Mouse (Mus musculus): Measurements from ENCODE around the gene Tgds. TPM values are rescaled to one million over a fixed set of nuclear protein-coding genes. Genes with fewer than 3 reads are reported as not detected.
A peak's percentile ranks its signal among the peaks of the same experiment; 100 is the strongest.

Tgds gene
- total RNA-seq, 2 experiments from 2014 or later: 5.0 to 7.9 TPM

DNA sequence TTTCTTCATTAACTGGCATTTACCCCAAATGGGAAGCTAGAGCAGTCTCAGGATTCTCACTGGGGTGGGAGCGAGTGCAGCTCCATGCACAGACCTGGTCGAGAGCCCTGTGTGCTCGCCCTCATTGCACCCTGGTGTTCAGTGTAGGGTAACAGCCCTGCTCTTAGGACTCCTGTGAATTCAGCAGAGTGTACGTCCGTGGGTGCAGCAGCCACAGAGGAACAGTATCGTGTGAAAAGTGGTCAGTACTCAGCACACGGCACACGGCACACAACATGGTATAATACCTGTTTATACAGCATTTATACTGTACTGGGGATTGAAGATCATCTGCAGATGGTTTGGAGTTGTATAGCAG is 19.7 kb upstream of the Tgds start:
- intact Hi-C loops (cut with DNase I): loop anchor here (1.0 kb wide), 1 partner anchor 147 kb away; no protein-coding TSS in a partner anchor
- no peak for DNase-seq
- Histone ChIP-seq H3K4me3 (no peak overlapping the region), H3K27ac (peak overlapping the region; percentile 89; the same call in 1 of the 2 replicates)
- TF ChIP-seq CTCF (IDR thresholded peaks at IDR 0.05): no peak

DNA sequence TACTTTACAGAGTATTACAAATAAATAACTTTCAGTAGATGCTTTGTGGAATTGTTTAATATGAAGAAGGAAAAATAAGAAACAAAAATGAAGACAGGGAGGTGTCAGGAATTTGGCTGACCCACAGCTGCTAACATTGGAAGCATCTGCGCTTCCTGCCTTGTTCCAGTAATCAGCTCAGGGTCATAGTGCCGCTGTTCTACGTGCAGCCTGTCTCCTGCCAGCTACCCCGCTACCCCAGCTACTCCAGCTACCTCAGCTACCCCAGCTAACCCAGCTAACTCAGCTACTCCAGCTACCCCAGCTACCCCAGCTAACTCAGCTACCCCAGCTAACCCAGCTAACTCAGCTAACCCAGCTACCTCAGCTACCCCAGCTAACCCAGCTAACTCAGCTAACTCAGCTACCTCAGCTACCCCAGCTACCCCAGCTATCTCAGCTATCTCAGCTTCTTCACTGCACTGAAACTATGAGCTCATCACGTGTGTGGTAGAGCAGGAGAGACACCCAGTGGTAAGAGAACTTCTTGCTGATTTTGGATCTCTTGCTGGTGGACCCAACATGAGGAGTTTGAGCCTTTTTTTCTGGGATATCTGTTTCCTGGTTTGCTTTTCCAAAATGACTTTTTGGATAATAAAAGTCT is 19.2 kb upstream of the Tgds start:
- Histone ChIP-seq H3K27ac (peak overlapping the region; percentile 89), H3K4me3 (peak overlapping the region; percentile 62)
- DNase-seq: peak; percentile 53
- TF ChIP-seq CTCF (IDR thresholded peaks at IDR 0.05): peak; percentile 69
- intact Hi-C loops (cut with DNase I): loop anchor here (1.0 kb wide), 1 partner anchor 146 kb away; no protein-coding TSS in a partner anchor

DNA sequence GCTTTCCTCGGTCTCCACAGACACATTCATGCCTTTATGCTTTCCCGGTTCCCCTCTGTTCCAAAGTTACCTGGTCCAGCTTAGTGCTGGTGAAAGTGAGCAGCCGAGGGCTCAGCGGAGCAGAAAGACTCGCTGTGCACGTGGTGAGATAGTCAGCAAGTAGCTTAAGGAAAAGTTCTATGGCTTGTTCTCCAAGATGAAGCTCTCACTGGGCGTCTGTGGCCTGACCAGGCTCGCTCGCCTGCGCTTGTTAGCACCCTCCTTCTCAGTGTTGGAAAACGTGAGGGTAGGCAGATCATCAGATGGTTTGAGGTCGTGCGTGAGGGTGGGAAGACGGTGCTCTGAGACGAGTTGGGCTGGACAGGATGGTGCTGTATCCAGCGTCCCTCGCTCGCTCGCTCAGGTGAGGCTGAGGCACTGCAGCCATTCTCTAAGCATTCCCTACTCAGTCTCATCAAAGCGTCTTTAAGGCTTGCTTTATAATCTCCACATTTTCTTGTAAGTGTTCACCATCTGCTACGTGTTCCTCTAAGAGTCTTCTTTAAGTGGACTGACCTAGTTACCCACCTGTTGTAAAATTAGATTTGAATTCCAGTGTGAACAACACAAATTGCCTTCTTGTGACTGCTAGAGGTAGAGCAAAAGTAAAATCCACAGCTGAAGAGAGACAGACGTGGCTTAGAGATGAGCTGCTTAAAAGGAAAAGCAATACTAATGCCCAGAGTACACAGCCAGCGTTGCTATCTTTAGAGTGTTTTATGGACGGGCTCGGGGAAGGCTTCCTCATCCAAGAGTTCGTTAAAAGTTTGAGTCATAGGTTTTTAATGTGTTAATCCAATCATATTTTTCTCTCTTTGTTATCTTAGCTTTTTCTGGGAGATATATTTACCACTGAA is 18.3 kb upstream of the Tgds start:
- intact Hi-C loops (cut with DNase I): no loop called here
- no peak for DNase-seq
- no peak for TF ChIP-seq CTCF (IDR thresholded peaks at IDR 0.05)
- H3K4me3 ChIP-seq: peak overlapping the region; percentile 62
- peak overlapping the region; percentile 89 for H3K27ac ChIP-seq

DNA sequence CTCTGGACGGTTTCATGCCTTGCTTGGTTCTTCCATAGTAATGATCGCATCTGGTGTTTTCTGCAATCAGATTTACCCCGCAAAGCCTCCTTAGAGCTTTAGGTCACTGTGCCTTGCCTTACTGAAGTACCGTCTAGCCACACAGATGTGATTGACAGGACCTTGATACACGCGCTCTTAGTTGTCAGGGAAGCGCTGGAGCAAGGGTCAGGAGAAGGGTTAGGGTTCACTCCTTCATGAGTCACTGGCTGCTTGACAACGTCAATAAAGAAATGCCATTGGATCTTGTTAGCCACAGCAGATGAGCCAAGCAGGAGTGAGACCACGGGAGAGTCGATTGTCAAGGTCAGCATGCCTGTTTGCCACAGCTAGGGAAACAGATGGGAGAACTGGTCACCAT is 16.0 kb upstream of the Tgds start:
- no peak overlapping the region for H3K27ac ChIP-seq
- TF ChIP-seq CTCF (IDR thresholded peaks at IDR 0.05): no peak
- intact Hi-C loops (cut with DNase I): no loop called here
- H3K4me3 ChIP-seq: no peak overlapping the region
- no peak for DNase-seq

DNA sequence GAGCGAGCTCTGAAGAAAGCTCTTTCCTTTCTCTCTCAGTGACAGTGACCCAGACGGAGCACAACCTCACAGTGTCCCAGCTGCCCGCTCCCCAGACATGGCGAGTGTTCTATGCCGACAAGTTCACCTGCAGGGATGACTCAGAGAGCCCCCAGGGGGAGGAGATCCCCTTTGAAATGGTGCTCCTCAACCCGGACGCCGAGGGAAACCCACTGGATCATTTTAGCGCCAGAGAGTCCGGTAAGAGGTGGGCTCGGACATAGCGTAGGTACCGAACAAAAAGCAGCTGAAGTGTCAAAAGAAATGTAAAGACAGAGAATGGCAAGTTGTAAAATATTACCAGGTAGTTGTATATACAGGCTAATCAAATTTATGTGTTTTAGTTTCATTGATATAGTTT is 15.5 kb upstream of the Tgds start:
- Histone ChIP-seq H3K4me3 (no peak overlapping the region), H3K27ac (no peak overlapping the region)
- TF ChIP-seq CTCF (IDR thresholded peaks at IDR 0.05): no peak
- DNase-seq: no peak
- intact Hi-C loops (cut with DNase I): no loop called here

DNA sequence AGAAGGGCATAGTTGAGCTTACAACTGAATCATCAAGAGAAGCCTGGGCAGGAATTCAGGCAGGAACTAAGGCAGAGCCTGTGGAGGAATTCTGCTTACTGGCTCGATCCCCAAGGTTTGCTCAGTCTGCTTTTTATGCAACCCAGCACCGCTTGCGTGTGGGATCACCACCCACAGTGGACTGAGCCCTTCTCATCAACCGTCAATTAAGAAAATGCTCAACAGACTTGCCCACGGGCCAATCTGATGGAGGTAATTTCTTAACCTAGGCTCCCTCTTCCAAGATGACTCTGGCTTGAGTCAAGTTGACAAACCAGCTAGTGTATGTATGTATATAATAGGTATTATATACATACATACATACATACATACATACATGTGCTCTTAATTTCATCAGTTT is 9.7 kb upstream of the Tgds start:
- intact Hi-C loops (cut with DNase I): no loop called here
- Histone ChIP-seq H3K4me3 (no peak overlapping the region), H3K27ac (no peak overlapping the region)
- no peak for TF ChIP-seq CTCF (IDR thresholded peaks at IDR 0.05)
- no peak for DNase-seq

DNA sequence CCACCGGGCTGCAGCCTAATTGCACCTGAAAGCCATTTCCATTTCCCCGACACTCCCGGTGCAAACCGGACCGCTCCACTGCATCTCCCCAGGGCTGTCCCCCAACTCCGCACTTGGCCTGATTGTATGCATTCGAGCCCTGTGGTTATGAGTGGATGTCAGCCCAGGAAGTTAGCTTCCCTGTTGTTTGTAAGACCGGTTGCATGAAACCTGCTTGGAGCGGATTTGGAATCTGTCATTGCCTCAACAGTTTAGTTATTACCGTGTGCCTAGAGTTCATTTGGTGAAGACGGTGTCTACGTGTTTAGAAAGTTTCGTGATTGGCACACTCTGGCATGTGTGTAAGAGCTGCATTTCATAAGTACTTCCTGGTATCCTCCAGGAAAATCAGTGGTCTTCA is 4.9 kb upstream of the Tgds start:
- TF ChIP-seq CTCF (IDR thresholded peaks at IDR 0.05): no peak
- DNase-seq: no peak
- H3K4me3 ChIP-seq: peak overlapping the region; percentile 99
- intact Hi-C loops (cut with DNase I): no loop called here
- H3K27ac ChIP-seq: peak overlapping the region; percentile 92

DNA sequence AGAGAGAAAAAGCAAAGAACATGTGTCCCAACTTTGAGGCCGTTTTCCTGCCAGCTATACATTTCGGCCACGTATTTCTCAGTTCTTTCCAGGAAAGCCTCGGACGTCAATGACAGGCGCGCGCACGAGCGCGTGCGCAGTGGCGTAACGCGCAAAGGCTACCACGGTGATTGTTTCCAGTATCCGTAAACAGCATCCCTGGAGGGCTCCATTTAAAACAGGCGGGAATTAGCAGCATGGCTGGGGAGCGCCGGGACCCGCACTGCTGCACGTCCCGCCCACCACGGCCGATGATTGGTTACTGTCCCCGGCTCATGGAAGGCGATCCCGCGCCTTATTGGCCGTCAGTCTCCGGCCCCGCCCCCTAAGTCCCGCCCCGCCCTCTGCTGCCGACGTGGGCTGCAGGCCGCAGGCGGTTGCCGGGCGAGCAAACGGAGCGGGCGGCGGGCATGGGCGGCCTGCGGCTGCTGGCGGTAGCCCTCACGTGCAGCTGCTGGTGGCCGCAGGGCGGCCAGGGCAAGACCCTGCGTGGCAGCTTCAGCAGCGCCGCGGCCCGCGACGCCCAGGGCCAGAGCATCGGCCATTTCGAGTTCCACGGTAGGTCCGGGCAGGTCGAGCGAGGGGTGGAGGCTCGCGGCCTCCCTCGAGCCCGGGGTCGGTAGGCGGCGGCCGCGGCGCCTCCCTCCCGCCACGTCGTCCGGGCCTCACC is 4.3 kb upstream of the Tgds start, which contains the start of gene Gpr180:
Gene Gpr180 (plus strand): TSS at position 415 of the 709 bp plus-strand sequence.
- peak within 1 kb of the TSS; percentile 92 for H3K27ac ChIP-seq
- no peak for TF ChIP-seq CTCF (IDR thresholded peaks at IDR 0.05)
- peak within 1 kb of the TSS; percentile 99 for H3K4me3 ChIP-seq
- intact Hi-C loops (cut with DNase I): no loop called here
- peak; percentile 99 for DNase-seq

DNA sequence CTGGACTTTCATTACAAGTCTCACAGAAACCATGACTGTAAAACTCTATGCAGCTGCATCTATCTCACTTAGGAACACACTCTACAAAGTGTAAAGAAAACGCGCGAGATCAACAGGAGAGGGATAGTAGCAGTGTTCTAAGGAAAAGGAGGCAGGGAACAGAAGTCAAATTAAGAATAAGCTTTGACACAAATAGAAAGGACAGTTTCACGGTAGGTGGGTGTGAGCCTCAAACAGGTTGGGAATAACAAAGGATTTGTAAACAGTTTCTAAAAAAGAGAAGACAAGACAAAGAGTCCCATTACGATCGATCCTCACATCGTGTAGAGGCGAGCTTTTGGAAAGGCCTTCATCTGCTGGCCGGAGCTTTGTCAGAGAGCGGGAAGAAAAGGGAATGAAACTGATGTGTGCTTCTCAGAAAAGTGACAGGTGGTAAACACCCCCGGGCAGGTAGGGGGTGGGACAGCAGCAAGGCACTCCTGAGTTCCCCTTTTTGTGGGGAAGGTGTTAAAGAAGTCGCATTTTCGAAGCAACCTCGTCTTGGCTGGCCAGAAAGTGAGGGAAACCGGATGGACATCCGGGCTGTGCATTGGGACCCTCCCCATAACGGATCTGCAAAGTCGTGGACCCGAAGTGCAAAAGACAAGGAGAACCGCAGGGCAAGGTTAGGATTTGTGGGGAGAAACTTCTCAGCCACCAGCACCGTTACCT is 469 bp downstream of the Tgds start:
- peak overlapping the region; percentile 97 for H3K4me3 ChIP-seq
- no peak for DNase-seq
- intact Hi-C loops (cut with DNase I): loop anchor here (5.0 kb wide), 1 partner anchor 45 kb away; no protein-coding TSS in a partner anchor
- no peak for TF ChIP-seq CTCF (IDR thresholded peaks at IDR 0.05)
- H3K27ac ChIP-seq: peak overlapping the region; percentile 87

DNA sequence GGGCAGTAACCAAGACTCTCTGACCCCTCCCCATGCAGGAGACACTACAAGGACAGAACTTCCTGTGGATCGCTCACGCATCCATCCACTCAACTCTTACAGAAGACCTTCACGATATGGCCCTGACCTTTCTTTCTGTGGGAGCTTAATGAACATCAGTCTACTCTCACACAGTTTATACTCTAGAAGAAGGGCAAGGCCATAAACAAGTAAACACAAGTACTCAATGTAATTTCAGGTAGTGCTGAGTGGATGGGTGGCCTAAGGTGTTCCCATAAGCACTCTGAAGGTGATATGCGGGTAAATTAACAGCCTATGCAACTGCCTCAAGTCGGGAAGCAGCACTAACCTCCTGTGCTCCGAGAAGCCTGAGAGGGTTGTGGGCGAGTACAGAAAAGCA is 1.1 kb downstream of the Tgds start:
- intact Hi-C loops (cut with DNase I): loop anchor here (5.0 kb wide), 1 partner anchor 44 kb away; no protein-coding TSS in a partner anchor
- H3K4me3 ChIP-seq: peak overlapping the region; percentile 97
- no peak for TF ChIP-seq CTCF (IDR thresholded peaks at IDR 0.05)

DNA sequence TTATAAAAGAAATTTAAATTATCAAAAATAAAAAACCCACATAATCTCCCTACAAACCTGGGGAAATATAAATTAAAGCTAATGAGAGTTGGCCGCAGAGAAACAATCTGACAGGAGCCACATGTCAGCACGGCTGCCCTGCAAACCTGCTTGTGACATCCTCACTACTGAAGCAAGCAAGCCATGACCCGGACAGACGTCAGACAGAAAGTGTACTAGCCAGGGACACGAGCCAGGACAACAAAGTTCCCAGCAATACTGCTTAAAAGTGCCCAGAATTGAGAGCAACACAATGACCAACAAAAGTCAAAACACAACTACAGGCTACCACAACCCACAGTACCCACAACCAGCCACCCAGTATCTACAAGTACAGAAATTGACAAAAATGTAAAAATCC is 6.3 kb downstream of the Tgds start:
- Histone ChIP-seq H3K4me3 (no peak overlapping the region), H3K27ac (no peak overlapping the region)
- DNase-seq: no peak
- TF ChIP-seq CTCF (IDR thresholded peaks at IDR 0.05): no peak
- intact Hi-C loops (cut with DNase I): no loop called here

More for the DNA sequence above, 1.1 kb downstream of the Tgds start:
- no peak for DNase-seq
- H3K27ac ChIP-seq: no peak overlapping the region

DNA sequence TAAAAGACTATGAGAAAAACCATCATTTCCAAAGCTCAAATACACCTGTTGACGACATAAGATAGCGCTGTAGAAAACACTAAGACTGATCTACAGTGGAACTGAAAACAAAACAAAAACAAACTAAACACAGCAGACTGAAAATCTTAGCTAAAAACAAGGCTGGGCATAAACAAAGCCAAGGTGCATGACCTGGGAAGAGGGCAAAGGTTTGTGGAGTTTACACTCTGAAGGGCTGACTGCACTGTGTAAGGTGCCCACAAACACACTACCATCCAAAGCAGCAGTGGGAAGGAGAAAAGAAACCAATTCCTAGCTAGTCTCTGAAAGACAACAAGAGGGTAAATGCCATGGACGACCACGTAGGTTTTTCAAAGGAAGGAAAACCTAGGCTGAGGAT is 7.8 kb downstream of the Tgds start:
- H3K4me3 ChIP-seq: no peak overlapping the region
- intact Hi-C loops (cut with DNase I): no loop called here
- no peak for TF ChIP-seq CTCF (IDR thresholded peaks at IDR 0.05)
- no peak for DNase-seq
- no peak overlapping the region for H3K27ac ChIP-seq

Data from gastrocnemius, adult 2 months (tissue).